15 mouse cellular contexts compared by ENCODE assay signal in genomic region chr4:152886773-152887172, GRCm38 (mm10).
DNase-seq lines count a peak whose midpoint lies in the region; ATAC-seq and TF ChIP-seq lines count a peak whose summit lies in the region.
"Had no signal": no experiment of that assay in that cellular context is flagged by ENCODE, and none has a peak within 500 bp of the region (broad histone marks: within the 10 kb centered on the region; RNA-seq: fewer than 3 reads in every experiment).

No protein-coding gene starts in this region.

- TF ChIP-seq CTCF in testis, adult 2 months (IDR thresholded peaks at IDR 0.05; ENCODE audit: control insufficient read depth, insufficient read depth, insufficient replicate concordance, low read depth, low read length), result no peak

- no peak for DNase-seq in heart, adult 11 months
- peak; percentile 95 for DNase-seq in R1 (ENCODE audit: low read depth, low spot score)
- peak; percentile 15 for DNase-seq in embryo, embryonic 9.5 days (ENCODE audit: extremely low spot score)
- no peak for DNase-seq in layer of hippocampus, postnatal 36 days
- DNase-seq: adrenal gland, postnatal 36 days; cerebellum, adult 9-10 months; forebrain, postnatal 0 days; right cerebral cortex, postnatal 25 days; thymus, postnatal 25 days had no signal

- H3K27me3 ChIP-seq in heart, embryonic 15.5 days, result peaks cover 3% of the 10 kb centered on the region; the same call in 1 of the 2 replicates
- H3K27me3 ChIP-seq in testis, adult 2 months (ENCODE audit: control insufficient read depth, insufficient read depth, low read length), result no peaks in the 10 kb centered on the region
- H3K27me3 ChIP-seq in intestine, embryonic 15.5 days (replicated peaks), result no peaks in the 10 kb centered on the region
- H3K27me3 ChIP-seq: hindbrain, embryonic 13.5 days; limb, embryonic 15.5 days had no signal

- H3K4me2 ChIP-seq in heart, embryonic 15.5 days, result no peak overlapping the region
- H3K4me2 ChIP-seq in intestine, embryonic 15.5 days (replicated peaks), result no peak overlapping the region
- H3K4me2 ChIP-seq: hindbrain, embryonic 13.5 days; limb, embryonic 15.5 days had no signal

- TF ChIP-seq POLR2A in testis, adult 2 months (IDR thresholded peaks at IDR 0.05; ENCODE audit: control insufficient read depth, low read depth, low read length), result no peak

- no peak overlapping the region for H3K4me3 ChIP-seq in heart, embryonic 15.5 days
- H3K4me3 ChIP-seq in testis, adult 2 months (ENCODE audit: control insufficient read depth, low read depth, low read length), result peak overlapping the region; percentile 41; the same call in 1 of the 2 replicates
- no peak overlapping the region for H3K4me3 ChIP-seq in intestine, embryonic 15.5 days (replicated peaks)
- H3K4me3 ChIP-seq: hindbrain, embryonic 13.5 days; limb, embryonic 15.5 days had no signal

- H3K36me3 ChIP-seq in heart, embryonic 15.5 days, result no peaks in the 10 kb centered on the region
- H3K36me3 ChIP-seq in testis, adult 2 months (ENCODE audit: control insufficient read depth, insufficient read depth, low read length), result no peaks in the 10 kb centered on the region
- no peaks in the 10 kb centered on the region for H3K36me3 ChIP-seq in intestine, embryonic 15.5 days
- H3K36me3 ChIP-seq: hindbrain, embryonic 13.5 days; limb, embryonic 15.5 days had no signal

- peak; percentile 40; the same call in 1 of the 2 replicates for ATAC-seq in heart, embryonic 15.5 days (replicated peaks; ENCODE audit: insufficient number of reproducible peaks, insufficient read depth, low FRiP score, low read depth)
- no peak for ATAC-seq in intestine, embryonic 15.5 days
- ATAC-seq: forebrain, postnatal 0 days had no signal

- H3K9me3 ChIP-seq in heart, embryonic 15.5 days (replicated peaks), result no peaks in the 10 kb centered on the region
- H3K9me3 ChIP-seq in intestine, embryonic 15.5 days, result no peaks in the 10 kb centered on the region
- H3K9me3 ChIP-seq: hindbrain, embryonic 13.5 days; limb, embryonic 15.5 days had no signal

- H3K27ac ChIP-seq in heart, embryonic 15.5 days, result no peak overlapping the region
- H3K27ac ChIP-seq in testis, adult 2 months (ENCODE audit: control insufficient read depth, insufficient read depth, low read depth, low read length), result no peak overlapping the region
- no peak overlapping the region for H3K27ac ChIP-seq in intestine, embryonic 15.5 days
- H3K27ac ChIP-seq: hindbrain, embryonic 13.5 days; limb, embryonic 15.5 days; macrophage had no signal

- WGBS in heart, embryonic 15.5 days, result 61% methylated on average over 9 of the region's 9 CpGs
- 68% methylated on average over 9 of the region's 9 CpGs for WGBS in intestine, embryonic 15.5 days

- no peaks in the 10 kb centered on the region for H3K4me1 ChIP-seq in heart, embryonic 15.5 days (replicated peaks)
- peaks cover 4% of the 10 kb centered on the region for H3K4me1 ChIP-seq in testis, adult 2 months (ENCODE audit: control insufficient read depth, insufficient read depth, low read length)
- no peaks in the 10 kb centered on the region for H3K4me1 ChIP-seq in intestine, embryonic 15.5 days (replicated peaks)
- H3K4me1 ChIP-seq: limb, embryonic 15.5 days had no signal

- H3K9ac ChIP-seq in heart, embryonic 15.5 days, result no peak overlapping the region
- H3K9ac ChIP-seq in intestine, embryonic 15.5 days, result no peak overlapping the region
- H3K9ac ChIP-seq: forebrain, postnatal 0 days; hindbrain, embryonic 13.5 days; limb, embryonic 15.5 days had no signal

Comparison
In these comparisons a context has a peak if more than half of its experiments do, and no peak if none do; other contexts are left out.
1. DNase-seq: peak in R1 (single experiment) and embryo, embryonic 9.5 days (single experiment); none in heart, adult 11 months (single experiment) and layer of hippocampus, postnatal 36 days (0 of 2).